Mouse (Mus musculus) bone marrow macrophage, adult 2 months (primary cell): Measurements from ENCODE around the gene Zfp3.

Source experiments
- CTCF ChIP-seq: IDR thresholded peaks from 2 replicates; pipeline ENCODE4 v1.5.1; 2012; ENCODE audit warnings: low read depth, mild to moderate bottlenecking, low read length, moderate library complexity
- POLR2A ChIP-seq: IDR thresholded peaks from 2 replicates; pipeline ENCODE4 v1.6.1; 2012; ENCODE audit warnings: mild to moderate bottlenecking, low read depth, low read length, borderline replicate concordance

GRCm38 (mm10) chr11:70803711-70804200 lies 39.7 kb downstream of the Zfp3 start:
- TF ChIP-seq CTCF (no peak), POLR2A (no peak)
